Mouse (Mus musculus): Measurements from ENCODE around the gene Piezo1. TPM values are rescaled to one million over a fixed set of nuclear protein-coding genes. Genes with fewer than 3 reads are reported as not detected.

The Piezo1 gene
- 8.4 and 16.2 TPM in 2 replicates for polyA plus RNA-seq (2015; fragmentation: Nextera tagmentation; extraction: Ambion mirVana)

DNA sequence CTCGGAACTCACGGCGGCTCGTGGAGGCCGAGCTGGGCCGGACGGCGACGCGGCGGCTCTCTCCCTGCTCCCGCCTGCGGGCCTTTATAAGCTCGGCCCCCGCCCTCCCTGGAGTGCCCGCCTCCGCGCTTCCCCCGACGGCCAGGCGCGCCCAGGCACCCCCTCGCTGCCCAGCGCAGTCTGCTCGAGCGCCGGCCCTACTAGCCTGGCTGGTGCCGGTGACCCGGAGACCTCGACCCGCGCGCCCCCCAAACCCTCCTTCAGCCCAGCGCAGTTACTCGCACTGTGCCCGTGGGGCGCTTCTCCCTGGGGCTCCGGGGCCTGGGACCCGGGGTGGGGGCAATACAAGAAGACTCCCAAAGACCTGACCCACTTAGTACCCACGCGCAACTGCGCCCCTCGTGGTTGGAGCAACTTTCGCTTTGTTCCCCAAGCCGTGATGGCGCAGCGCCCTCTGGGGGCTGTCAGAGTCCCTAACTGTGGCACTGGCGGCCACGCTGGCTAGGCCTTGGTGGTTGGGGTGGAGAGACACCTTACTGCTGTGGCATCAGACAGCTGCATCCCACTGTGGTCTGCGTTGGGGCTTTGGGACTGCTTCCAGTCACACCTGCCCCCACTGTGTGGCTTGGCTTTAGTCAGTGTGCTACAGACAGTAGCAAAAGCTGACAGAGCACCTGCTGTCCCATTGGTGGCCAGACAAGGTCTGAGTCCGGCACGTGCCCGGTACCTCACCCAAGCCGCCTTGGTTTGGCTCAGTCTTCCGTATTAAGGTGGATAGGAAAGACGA lies at the start of gene Piezo1:
TSS of gene Piezo1 (minus strand) at position 65 of the 787 bp plus-strand sequence.
- peaks cover 5% of the 10 kb centered on the region; the same call in 1 of the 2 replicates for H3K36me3 ChIP-seq
- peak within 1 kb of the TSS; percentile 84 for H3K4me2 ChIP-seq
- peak; percentile 54 for ATAC-seq (ENCODE audit: insufficient number of reproducible peaks, insufficient read depth, low FRiP score, low TSS enrichment, low read depth)
- no peaks in the 10 kb centered on the region for H3K27me3 ChIP-seq
- H3K9me3 ChIP-seq = no peaks in the 10 kb centered on the region
- peak within 1 kb of the TSS; percentile 83 for H3K4me3 ChIP-seq
- H3K9ac ChIP-seq = peak within 1 kb of the TSS; percentile 91
- WGBS = 12% methylated on average over 48 of the region's 56 CpGs
- H3K27ac ChIP-seq = peak within 1 kb of the TSS; percentile 87
- H3K4me1 ChIP-seq = peaks cover 58% of the 10 kb centered on the region

DNA sequence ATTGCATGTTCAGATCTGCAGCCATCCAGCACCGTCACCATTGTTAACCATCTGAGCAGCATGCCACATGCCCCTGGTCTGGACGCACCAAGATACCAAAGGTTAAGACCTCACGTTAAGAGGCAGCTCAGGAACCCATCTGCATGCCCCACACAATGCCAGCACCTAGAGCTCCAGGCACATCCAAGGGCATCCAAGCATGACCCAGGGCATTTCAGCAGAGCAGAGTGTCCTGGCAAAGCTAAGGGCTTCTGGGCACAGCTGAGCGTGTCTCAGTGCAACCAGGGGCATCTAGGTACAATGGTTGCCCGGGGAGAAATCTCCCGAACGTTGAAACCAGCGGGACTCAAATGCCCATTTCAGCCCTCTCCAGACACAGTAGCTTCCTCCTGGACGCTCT lies 49.5 kb upstream of the Piezo1 start:
- Histone ChIP-seq H3K27ac (no peak overlapping the region), H3K4me1 (no peaks in the 10 kb centered on the region), H3K27me3 (no peaks in the 10 kb centered on the region), H3K4me2 (no peak overlapping the region), H3K36me3 (0 out of 2 replicates have a peak, but pooled peaks cover 7% of the 10 kb centered on the region), H3K9ac (no peak overlapping the region), H3K9me3 (no peaks in the 10 kb centered on the region), H3K4me3 (no peak overlapping the region)
- 89% methylated on average over 9 of the region's 9 CpGs for WGBS
- no peak for ATAC-seq (ENCODE audit: insufficient number of reproducible peaks, insufficient read depth, low FRiP score, low TSS enrichment, low read depth)

DNA sequence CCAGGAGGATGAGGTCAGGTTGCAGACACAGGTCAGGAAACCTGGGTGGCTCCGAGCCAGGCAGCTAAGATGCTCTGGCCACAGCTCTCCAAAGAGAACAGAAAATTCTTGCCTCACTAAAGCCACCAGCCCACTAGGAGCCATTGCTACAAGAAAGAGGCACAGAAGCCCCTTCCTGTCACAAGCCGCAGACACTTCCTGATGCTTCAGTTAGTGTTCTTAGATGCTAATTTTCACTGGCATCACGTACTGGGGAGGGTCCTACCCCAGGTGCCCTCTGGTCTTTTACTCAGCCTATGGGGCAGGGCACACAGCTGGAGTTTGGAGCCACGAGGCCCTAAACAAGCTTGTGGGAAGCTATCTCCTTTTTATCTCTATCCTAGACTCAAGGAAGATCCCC lies 44.9 kb upstream of the Piezo1 start:
- no peak overlapping the region for H3K4me3 ChIP-seq
- 44% methylated on average over 4 of the region's 4 CpGs for WGBS
- H3K4me2 ChIP-seq = no peak overlapping the region
- no peaks in the 10 kb centered on the region for H3K4me1 ChIP-seq
- H3K27me3 ChIP-seq = no peaks in the 10 kb centered on the region
- ATAC-seq (ENCODE audit: insufficient number of reproducible peaks, insufficient read depth, low FRiP score, low TSS enrichment, low read depth) = no peak
- no peaks in the 10 kb centered on the region for H3K9me3 ChIP-seq
- H3K27ac ChIP-seq = no peak overlapping the region
- H3K9ac ChIP-seq = no peak overlapping the region
- H3K36me3 ChIP-seq = peaks cover 11% of the 10 kb centered on the region; the same call in 1 of the 2 replicates

DNA sequence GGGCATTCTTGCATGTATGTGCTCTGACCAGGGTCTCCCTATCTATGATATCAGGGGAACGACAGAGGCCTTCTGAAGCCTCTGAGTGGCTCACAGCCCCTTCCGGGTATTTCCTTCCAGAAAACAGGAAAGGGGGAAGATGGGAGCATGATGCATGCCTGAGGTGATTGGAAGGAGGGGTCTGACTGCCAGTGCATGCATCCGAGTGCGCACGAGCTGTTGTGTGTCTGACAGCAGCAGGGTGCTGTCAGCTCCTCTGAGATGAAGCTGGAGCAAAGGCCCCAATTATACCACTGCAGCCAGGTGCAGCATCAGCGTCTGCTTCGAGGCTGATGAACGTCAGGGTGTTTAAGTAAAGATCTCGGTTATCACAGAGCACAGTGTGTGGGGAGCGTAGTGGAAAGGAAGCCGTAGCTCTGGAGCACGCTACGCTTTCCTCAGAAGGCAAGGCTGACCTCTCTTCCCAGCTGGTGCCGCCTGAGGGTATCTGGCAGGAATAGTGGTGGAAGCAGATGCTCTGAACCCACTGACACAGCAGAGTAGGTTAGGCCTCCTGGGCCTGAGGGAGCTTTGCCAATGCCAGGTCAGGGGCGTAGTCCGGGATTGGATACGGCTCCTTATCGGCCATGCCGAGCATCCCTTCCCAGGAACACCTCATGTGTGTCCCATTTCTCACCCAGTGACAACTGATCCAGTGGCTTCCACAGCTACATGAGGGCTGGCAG lies 42.8 kb upstream of the Piezo1 start:
- Histone ChIP-seq H3K4me3 (no peak overlapping the region), H3K4me2 (no peak overlapping the region), H3K4me1 (no peaks in the 10 kb centered on the region), H3K27me3 (no peaks in the 10 kb centered on the region), H3K27ac (no peak overlapping the region), H3K9me3 (no peaks in the 10 kb centered on the region), H3K9ac (0 out of 2 replicates have a peak overlapping the region, but pooled peaks have one; percentile 27), H3K36me3 (peaks cover 11% of the 10 kb centered on the region; the same call in 1 of the 2 replicates)
- 68% methylated on average over 19 of the region's 19 CpGs for WGBS
- no peak for ATAC-seq (ENCODE audit: insufficient number of reproducible peaks, insufficient read depth, low FRiP score, low TSS enrichment, low read depth)

DNA sequence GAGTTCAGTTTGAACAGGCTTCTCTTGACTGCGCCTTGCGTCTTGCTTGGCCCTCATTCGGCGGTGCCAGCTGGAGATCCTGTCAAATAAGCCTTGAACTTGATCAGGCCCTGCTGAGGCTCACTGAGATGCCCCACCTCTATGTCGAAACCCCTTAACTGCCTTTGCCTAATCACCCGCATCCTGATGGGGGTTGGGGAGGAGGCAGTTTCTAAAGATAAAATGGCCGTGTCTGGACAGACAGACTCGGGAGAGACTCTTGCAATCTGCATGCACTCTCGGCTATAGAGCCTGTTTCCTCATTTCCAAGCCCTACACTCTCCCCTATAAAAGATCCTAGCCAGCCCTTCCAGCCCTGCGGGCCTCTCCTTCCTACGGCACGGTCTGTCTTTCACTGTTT lies 42.1 kb upstream of the Piezo1 start:
- H3K4me1 ChIP-seq = no peaks in the 10 kb centered on the region
- no peak overlapping the region for H3K4me2 ChIP-seq
- no peaks in the 10 kb centered on the region for H3K9me3 ChIP-seq
- 0 out of 2 replicates have a peak overlapping the region, but pooled peaks have one; percentile 27 for H3K9ac ChIP-seq
- H3K27me3 ChIP-seq = no peaks in the 10 kb centered on the region
- no peak overlapping the region for H3K27ac ChIP-seq
- 63% methylated on average over 12 of the region's 12 CpGs for WGBS
- H3K4me3 ChIP-seq = no peak overlapping the region
- H3K36me3 ChIP-seq = peaks cover 8% of the 10 kb centered on the region; the same call in 1 of the 2 replicates
- ATAC-seq (ENCODE audit: insufficient number of reproducible peaks, insufficient read depth, low FRiP score, low TSS enrichment, low read depth) = no peak

DNA sequence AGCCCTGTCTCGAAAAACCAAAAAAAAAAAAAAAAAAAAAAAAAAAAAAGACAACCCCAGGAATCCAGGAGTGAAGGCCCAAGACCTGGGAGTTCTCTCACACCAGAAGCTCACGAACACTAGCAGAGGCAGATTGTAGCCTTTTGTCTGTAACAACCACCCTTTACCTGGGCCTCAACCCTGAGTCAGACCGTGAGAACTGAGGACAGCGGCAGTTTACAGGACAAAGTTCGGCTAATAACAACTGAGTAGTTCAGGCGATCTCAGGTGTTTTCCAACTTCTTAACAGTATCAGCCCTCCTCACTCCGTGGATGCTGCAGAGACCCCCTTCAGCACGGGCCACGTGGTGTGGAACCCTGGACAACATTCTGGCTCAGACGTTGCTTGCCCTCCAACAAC lies 35.6 kb upstream of the Piezo1 start:
- Histone ChIP-seq H3K27me3 (no peaks in the 10 kb centered on the region), H3K4me2 (no peak overlapping the region), H3K9ac (no peak overlapping the region), H3K4me3 (no peak overlapping the region), H3K4me1 (peaks cover 18% of the 10 kb centered on the region), H3K9me3 (no peaks in the 10 kb centered on the region), H3K27ac (no peak overlapping the region), H3K36me3 (no peaks in the 10 kb centered on the region)
- WGBS = 80% methylated on average over 10 of the region's 10 CpGs
- no peak for ATAC-seq (ENCODE audit: insufficient number of reproducible peaks, insufficient read depth, low FRiP score, low TSS enrichment, low read depth)

DNA sequence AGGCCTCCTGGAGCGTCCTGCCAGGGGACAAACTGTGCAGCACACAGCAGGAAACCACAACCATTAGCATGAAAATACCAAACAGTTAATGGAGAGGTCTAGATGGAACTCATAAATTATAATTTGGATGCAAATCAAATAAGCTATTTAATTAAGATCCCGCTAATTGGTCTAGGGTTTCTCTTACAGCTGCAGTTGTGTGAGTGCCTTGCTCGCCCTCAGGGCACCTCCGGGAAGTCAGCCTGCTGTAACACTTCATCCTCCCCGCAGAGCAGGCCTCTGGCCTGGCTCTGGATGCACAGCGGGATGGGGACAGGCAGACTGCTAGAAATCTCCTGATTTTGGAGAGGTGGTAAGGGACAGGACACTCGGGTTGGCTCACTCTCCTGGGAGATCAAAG lies 35.0 kb upstream of the Piezo1 start:
- Histone ChIP-seq H3K4me3 (no peak overlapping the region), H3K27ac (no peak overlapping the region)
- WGBS = 36% methylated on average over 7 of the region's 7 CpGs

DNA sequence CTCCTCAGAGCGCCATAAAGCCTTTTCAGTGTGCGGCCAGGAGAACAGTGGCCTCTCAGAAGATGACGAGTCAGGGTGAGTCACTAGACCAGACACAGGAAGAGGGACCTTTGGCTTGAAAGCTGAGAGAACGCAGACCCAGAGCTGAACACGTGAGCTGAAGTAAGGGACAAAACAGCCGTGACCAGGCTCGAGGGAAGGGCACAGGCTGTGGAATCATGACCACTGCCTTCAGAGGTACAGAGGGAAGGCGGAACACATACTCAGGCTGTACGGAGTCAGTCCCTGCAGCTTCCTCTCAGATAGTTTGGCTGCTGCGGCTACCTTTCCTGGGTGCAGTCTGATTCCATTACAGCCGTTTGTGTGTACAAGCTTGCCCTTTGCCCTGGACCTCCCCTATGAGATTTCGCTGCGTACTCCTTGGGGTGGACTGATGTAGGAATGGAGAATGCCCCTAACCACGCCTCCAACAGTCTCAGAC lies 34.3 kb upstream of the Piezo1 start:
- Histone ChIP-seq H3K9ac (no peak overlapping the region), H3K4me2 (no peak overlapping the region), H3K9me3 (no peaks in the 10 kb centered on the region), H3K4me3 (no peak overlapping the region), H3K36me3 (no peaks in the 10 kb centered on the region), H3K27ac (no peak overlapping the region), H3K4me1 (peaks cover 19% of the 10 kb centered on the region), H3K27me3 (no peaks in the 10 kb centered on the region)
- no peak for ATAC-seq (ENCODE audit: insufficient number of reproducible peaks, insufficient read depth, low FRiP score, low TSS enrichment, low read depth)
- WGBS = 54% methylated on average over 14 of the region's 14 CpGs

More for the DNA sequence above, 35.0 kb upstream of the Piezo1 start:
- Histone ChIP-seq H3K4me1 (peaks cover 18% of the 10 kb centered on the region), H3K4me2 (no peak overlapping the region), H3K36me3 (no peaks in the 10 kb centered on the region), H3K9me3 (no peaks in the 10 kb centered on the region), H3K27me3 (no peaks in the 10 kb centered on the region), H3K9ac (0 out of 2 replicates have a peak overlapping the region, but pooled peaks have one; percentile 27)
- no peak for ATAC-seq (ENCODE audit: insufficient number of reproducible peaks, insufficient read depth, low FRiP score, low TSS enrichment, low read depth)

DNA sequence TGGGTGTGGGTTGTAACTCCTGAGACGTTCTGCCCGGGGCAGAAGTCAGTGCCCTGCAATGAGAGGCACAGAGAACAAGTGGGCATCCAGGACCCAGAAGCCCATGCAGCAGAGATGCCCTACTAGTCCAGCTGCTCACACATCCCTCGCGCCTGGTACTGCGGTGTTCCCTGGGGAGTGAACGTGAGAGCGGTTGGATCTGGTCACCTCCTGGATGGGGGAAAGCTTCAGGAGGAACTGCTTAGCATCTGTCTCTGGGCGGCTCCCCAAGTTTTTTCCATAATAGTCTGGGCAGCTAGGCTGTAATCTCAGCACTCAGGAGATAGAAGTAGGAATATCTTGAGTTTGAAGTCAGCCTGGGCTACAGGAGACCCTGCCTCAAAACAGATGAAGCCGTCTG lies 33.9 kb upstream of the Piezo1 start:
- H3K9me3 ChIP-seq = no peaks in the 10 kb centered on the region
- no peak for ATAC-seq (ENCODE audit: insufficient number of reproducible peaks, insufficient read depth, low FRiP score, low TSS enrichment, low read depth)
- no peak overlapping the region for H3K27ac ChIP-seq
- WGBS = 81% methylated on average over 9 of the region's 9 CpGs
- no peak overlapping the region for H3K9ac ChIP-seq
- no peak overlapping the region for H3K4me2 ChIP-seq
- H3K27me3 ChIP-seq = no peaks in the 10 kb centered on the region
- H3K4me3 ChIP-seq = no peak overlapping the region
- H3K36me3 ChIP-seq = no peaks in the 10 kb centered on the region
- H3K4me1 ChIP-seq = peaks cover 24% of the 10 kb centered on the region

DNA sequence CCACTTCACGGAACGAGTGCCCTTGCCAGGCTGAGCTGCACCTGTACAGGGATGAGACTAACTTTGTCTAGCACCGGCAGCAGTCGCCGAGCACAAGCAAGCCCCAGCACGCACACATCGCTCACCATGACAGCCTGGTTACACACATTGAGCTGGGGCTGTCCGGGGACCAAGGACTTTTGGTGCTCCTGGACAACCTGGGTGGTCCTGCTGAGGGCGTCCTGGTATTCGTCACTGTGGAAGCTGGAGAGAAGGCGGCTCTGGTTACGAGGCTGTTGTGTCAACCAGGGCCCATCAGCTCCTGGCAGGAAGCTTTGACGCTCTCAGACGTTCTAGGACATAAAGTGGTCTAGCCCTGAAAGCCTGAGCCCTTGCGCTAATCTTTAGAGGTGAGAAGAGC lies 29.8 kb upstream of the Piezo1 start:
- Histone ChIP-seq H3K36me3 (no peaks in the 10 kb centered on the region), H3K9ac (no peak overlapping the region), H3K4me2 (no peak overlapping the region), H3K27ac (no peak overlapping the region; the same call in 1 of the 2 replicates), H3K9me3 (no peaks in the 10 kb centered on the region), H3K27me3 (no peaks in the 10 kb centered on the region), H3K4me1 (peaks cover 39% of the 10 kb centered on the region), H3K4me3 (no peak overlapping the region)
- ATAC-seq (ENCODE audit: insufficient number of reproducible peaks, insufficient read depth, low FRiP score, low TSS enrichment, low read depth) = no peak
- 62% methylated on average over 15 of the region's 15 CpGs for WGBS

DNA sequence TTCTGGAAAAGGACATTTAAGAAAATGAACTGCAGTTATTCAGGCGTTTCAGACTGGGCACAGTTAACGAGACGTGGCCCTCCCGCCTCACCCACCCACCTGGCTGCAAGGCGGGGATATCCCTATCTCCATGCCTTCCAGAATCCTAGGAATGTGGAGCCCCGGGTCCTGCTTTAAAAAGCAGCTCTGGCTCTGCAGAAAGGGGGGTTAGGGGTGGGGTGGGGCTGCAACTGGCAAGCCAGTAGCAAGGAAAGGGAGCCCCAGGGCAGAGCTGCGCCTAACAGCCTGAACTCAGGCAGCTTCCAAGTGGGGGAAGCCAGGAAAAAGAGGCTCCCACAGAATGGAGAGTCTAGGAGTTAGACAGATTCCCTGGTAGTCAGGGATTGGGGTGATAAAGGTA lies 28.1 kb upstream of the Piezo1 start:
- 11% methylated on average over 7 of the region's 7 CpGs for WGBS
- H3K4me3 ChIP-seq = no peak overlapping the region

More for the DNA sequence above, 28.1 kb upstream of the Piezo1 start:
- H3K4me2 ChIP-seq = peak overlapping the region; percentile 16; the same call in 1 of the 2 replicates
- H3K27ac ChIP-seq = peak overlapping the region; percentile 65
- H3K4me1 ChIP-seq = peaks cover 50% of the 10 kb centered on the region
- peak overlapping the region; percentile 36; the same call in 1 of the 2 replicates for H3K9ac ChIP-seq
- no peaks in the 10 kb centered on the region for H3K27me3 ChIP-seq
- no peak for ATAC-seq (ENCODE audit: insufficient number of reproducible peaks, insufficient read depth, low FRiP score, low TSS enrichment, low read depth)
- no peaks in the 10 kb centered on the region for H3K9me3 ChIP-seq
- H3K36me3 ChIP-seq = peaks cover 12% of the 10 kb centered on the region
